Mouse (Mus musculus): ENCODE measurements at regions not wholly inside any gene's neighbourhood (a gene's known extent, or its start where the extent isn't known, plus 50 kb on each side); places are given as distances from the start of the nearest gene placed in this dataset.

- in situ Hi-C loops (cut with MboI; ENCODE audit: low sequenced_read_pairs) = no loop called here
Observed at GRCm38 (mm10) chr2:75137983-75138745, 312.6 kb downstream of the Mtx2 start.

GRCm38 (mm10) chr2:75138746-75139060, 313.1 kb downstream of the Mtx2 start:
- in situ Hi-C loops (cut with MboI; ENCODE audit: low sequenced_read_pairs) = no loop called here

- in situ Hi-C loops (cut with MboI; ENCODE audit: low sequenced_read_pairs) = no loop called here
Observed at GRCm38 (mm10) chr2:75139544-75139943, 313.9 kb downstream of the Mtx2 start.

- in situ Hi-C loops (cut with MboI; ENCODE audit: low sequenced_read_pairs) = loop anchor here (10.0 kb wide), 1 partner anchor 448 kb away; the partner anchor contains the start of genes Hoxd10 and Hoxd9
Observed at GRCm38 (mm10) chr2:75142675-75143074, 317.1 kb downstream of the Mtx2 start.

GRCm38 (mm10) chr2:75144861-75145260, 319.3 kb downstream of the Mtx2 start:
- in situ Hi-C loops (cut with MboI; ENCODE audit: low sequenced_read_pairs) = loop anchor here (10.0 kb wide), 1 partner anchor 450 kb away; the partner anchor contains the start of genes Hoxd10 and Hoxd9

- in situ Hi-C loops (cut with MboI; ENCODE audit: low sequenced_read_pairs) = loop anchor here (10.0 kb wide), 1 partner anchor 451 kb away; the partner anchor contains the start of genes Hoxd10 and Hoxd9
Observed at GRCm38 (mm10) chr2:75146256-75146655, 320.7 kb downstream of the Mtx2 start.

- in situ Hi-C loops (cut with MboI; ENCODE audit: low sequenced_read_pairs) = loop anchor here (10.0 kb wide), 1 partner anchor 453 kb away; the partner anchor contains the start of genes Hoxd10 and Hoxd9
Observed at GRCm38 (mm10) chr2:75147399-75147798, 321.8 kb downstream of the Mtx2 start.

GRCm38 (mm10) chr2:75147967-75148366, 322.4 kb downstream of the Mtx2 start:
- in situ Hi-C loops (cut with MboI; ENCODE audit: low sequenced_read_pairs) = loop anchor here (10.0 kb wide), 1 partner anchor 453 kb away; the partner anchor contains the start of genes Hoxd10 and Hoxd9

GRCm38 (mm10) chr2:75149036-75149435, 323.4 kb downstream of the Mtx2 start:
- in situ Hi-C loops (cut with MboI; ENCODE audit: low sequenced_read_pairs) = loop anchor here (10.0 kb wide), 1 partner anchor 454 kb away; the partner anchor contains the start of genes Hoxd10 and Hoxd9

GRCm38 (mm10) chr2:75149562-75149961, 324.0 kb downstream of the Mtx2 start:
- in situ Hi-C loops (cut with MboI; ENCODE audit: low sequenced_read_pairs) = loop anchor here (10.0 kb wide), 1 partner anchor 455 kb away; the partner anchor contains the start of genes Hoxd10 and Hoxd9

- in situ Hi-C loops (cut with MboI; ENCODE audit: low sequenced_read_pairs) = no loop called here
Observed at GRCm38 (mm10) chr2:75150986-75151385, 325.4 kb downstream of the Mtx2 start.

GRCm38 (mm10) chr2:75151519-75151918, 325.9 kb downstream of the Mtx2 start:
- in situ Hi-C loops (cut with MboI; ENCODE audit: low sequenced_read_pairs) = no loop called here

- in situ Hi-C loops (cut with MboI; ENCODE audit: low sequenced_read_pairs) = no loop called here
Observed at GRCm38 (mm10) chr2:75152477-75152990, 326.9 kb downstream of the Mtx2 start.

GRCm38 (mm10) chr2:75154448-75154847, 328.8 kb downstream of the Mtx2 start:
- in situ Hi-C loops (cut with MboI; ENCODE audit: low sequenced_read_pairs) = no loop called here

- in situ Hi-C loops (cut with MboI; ENCODE audit: low sequenced_read_pairs) = no loop called here
Observed at GRCm38 (mm10) chr2:75158581-75158980, 333.0 kb downstream of the Mtx2 start.

GRCm38 (mm10) chr2:75161075-75161474, 335.5 kb downstream of the Mtx2 start:
- in situ Hi-C loops (cut with MboI; ENCODE audit: low sequenced_read_pairs) = no loop called here

- in situ Hi-C loops (cut with MboI; ENCODE audit: low sequenced_read_pairs) = no loop called here
Observed at GRCm38 (mm10) chr2:75164987-75165386, 339.4 kb downstream of the Mtx2 start.

GRCm38 (mm10) chr2:75176267-75176666, 350.7 kb downstream of the Mtx2 start:
- in situ Hi-C loops (cut with MboI; ENCODE audit: low sequenced_read_pairs) = no loop called here

- in situ Hi-C loops (cut with MboI; ENCODE audit: low sequenced_read_pairs) = no loop called here
Observed at GRCm38 (mm10) chr2:75183293-75183692, 357.7 kb downstream of the Mtx2 start.

GRCm38 (mm10) chr2:75202587-75203220, 377.1 kb downstream of the Mtx2 start:
- in situ Hi-C loops (cut with MboI; ENCODE audit: low sequenced_read_pairs) = no loop called here
